Mouse (Mus musculus): ENCODE data around the gene Dusp3. TPM values are rescaled to one million over a fixed set of nuclear protein-coding genes. Genes with fewer than 3 reads are reported as not detected.

The Dusp3 gene
- polyA plus RNA-seq, 1 experiment from 2014 or later: 16.9 TPM

- no peak for ATAC-seq (ENCODE audit: insufficient read depth)
- Histone ChIP-seq H3K9ac (no peak overlapping the region), H3K27ac (ENCODE audit: low read depth) (no peak overlapping the region), H3K4me1 (ENCODE audit: insufficient read depth) (peaks cover 5% of the 10 kb centered on the region; the same call in 1 of the 2 replicates), H3K9me3 (ENCODE audit: low read depth, low read length) (no peaks in the 10 kb centered on the region), H3K27me3 (ENCODE audit: insufficient read depth, low read length) (no peaks in the 10 kb centered on the region), H3K4me2 (no peak overlapping the region), H3K4me3 (ENCODE audit: low read depth, low read length) (no peak overlapping the region), H3K36me3 (ENCODE audit: insufficient read depth) (no peaks in the 10 kb centered on the region)
- no peak for DNase-seq
- WGBS: 84% methylated on average over 4 of the region's 4 CpGs
- no peak for TF ChIP-seq CTCF (IDR thresholded peaks at IDR 0.05; ENCODE audit: low read depth)
Measured at GRCm38 (mm10) chr11:102024875-102025274, 38.1 kb upstream of the Dusp3 start.

DNA sequence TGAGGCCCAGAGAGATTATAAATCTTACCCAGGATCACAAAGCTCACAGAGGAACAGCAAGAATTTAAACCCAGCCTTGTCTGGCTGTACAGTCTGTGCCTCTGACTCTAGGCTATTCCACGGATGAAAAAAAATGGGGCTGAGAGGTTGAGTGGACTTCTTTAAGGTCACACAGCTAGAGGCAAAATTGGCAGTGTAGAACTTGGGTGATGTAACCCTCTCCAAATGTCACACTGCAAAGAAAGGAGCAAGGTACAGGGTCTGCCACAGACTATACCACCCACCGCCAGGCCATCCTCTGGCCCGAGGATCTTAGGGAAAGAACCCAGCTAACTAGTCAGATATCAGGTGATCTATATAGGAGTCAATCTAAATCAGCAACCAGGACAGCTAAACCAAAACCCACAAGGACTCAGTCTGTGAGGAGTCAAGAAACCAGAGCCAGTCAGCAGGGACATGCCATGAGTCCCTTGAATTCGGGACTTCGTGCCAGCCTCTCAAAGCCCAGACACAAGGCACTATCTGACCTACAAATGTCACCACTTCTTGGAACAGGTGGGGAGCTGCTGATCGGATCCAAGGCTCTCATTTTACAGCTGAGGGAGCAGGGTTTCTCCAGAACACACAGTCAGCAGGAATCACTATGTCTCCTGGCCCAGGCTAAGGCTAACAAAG, 37.4 kb upstream of the Dusp3 start:
- no peak for ATAC-seq (ENCODE audit: insufficient read depth)
- no peak for DNase-seq
- no peaks in the 10 kb centered on the region for H3K36me3 ChIP-seq (ENCODE audit: insufficient read depth)
- WGBS: 83% methylated on average over 6 of the region's 6 CpGs
- H3K27ac ChIP-seq (ENCODE audit: low read depth): no peak overlapping the region
- H3K4me2 ChIP-seq: no peak overlapping the region
- no peaks in the 10 kb centered on the region for H3K9me3 ChIP-seq (ENCODE audit: low read depth, low read length)
- H3K27me3 ChIP-seq (ENCODE audit: insufficient read depth, low read length): no peaks in the 10 kb centered on the region
- H3K9ac ChIP-seq: no peak overlapping the region
- no peak overlapping the region for H3K4me3 ChIP-seq (ENCODE audit: low read depth, low read length)
- TF ChIP-seq CTCF (IDR thresholded peaks at IDR 0.05; ENCODE audit: low read depth): no peak
- peaks cover 5% of the 10 kb centered on the region; the same call in 1 of the 2 replicates for H3K4me1 ChIP-seq (ENCODE audit: insufficient read depth)

- ATAC-seq (ENCODE audit: insufficient read depth): no peak
Measured at GRCm38 (mm10) chr11:102023406-102023805, 36.6 kb upstream of the Dusp3 start.

DNA sequence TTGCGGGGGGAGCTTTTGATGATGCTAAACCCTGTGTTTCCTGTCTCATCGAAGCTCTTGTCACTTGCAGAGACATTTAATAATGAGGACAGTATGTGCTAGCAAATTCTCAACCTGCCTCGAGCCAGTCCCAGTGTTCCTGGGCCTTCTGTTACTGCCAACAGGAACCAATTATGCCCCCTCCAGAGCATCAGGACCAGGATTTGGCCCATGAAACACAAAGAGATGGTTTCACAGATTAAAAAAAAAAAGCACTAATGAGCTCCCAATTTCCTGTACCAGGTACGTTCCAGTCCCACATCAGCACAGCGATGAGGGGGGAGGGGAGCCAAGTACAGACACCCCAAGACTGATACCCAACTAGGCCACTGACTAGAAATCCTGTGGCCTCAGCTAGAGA, 34.4 kb upstream of the Dusp3 start:
- WGBS: 79% methylated on average over 5 of the region's 5 CpGs
- Histone ChIP-seq H3K9ac (no peak overlapping the region), H3K27ac (ENCODE audit: low read depth) (no peak overlapping the region), H3K4me3 (ENCODE audit: low read depth, low read length) (no peak overlapping the region), H3K27me3 (ENCODE audit: insufficient read depth, low read length) (no peaks in the 10 kb centered on the region), H3K36me3 (ENCODE audit: insufficient read depth) (no peaks in the 10 kb centered on the region), H3K4me2 (no peak overlapping the region), H3K9me3 (ENCODE audit: low read depth, low read length) (no peaks in the 10 kb centered on the region), H3K4me1 (ENCODE audit: insufficient read depth) (peaks cover 2% of the 10 kb centered on the region; the same call in 1 of the 2 replicates)
- DNase-seq (no peak), ATAC-seq (ENCODE audit: insufficient read depth) (no peak)
- no peak for TF ChIP-seq CTCF (IDR thresholded peaks at IDR 0.05; ENCODE audit: low read depth)

More at GRCm38 (mm10) chr11:102023406-102023805, 36.6 kb upstream of the Dusp3 start:
- Histone ChIP-seq H3K27me3 (ENCODE audit: insufficient read depth, low read length) (no peaks in the 10 kb centered on the region), H3K27ac (ENCODE audit: low read depth) (no peak overlapping the region), H3K9ac (no peak overlapping the region), H3K4me1 (ENCODE audit: insufficient read depth) (peaks cover 5% of the 10 kb centered on the region; the same call in 1 of the 2 replicates), H3K36me3 (ENCODE audit: insufficient read depth) (no peaks in the 10 kb centered on the region), H3K9me3 (ENCODE audit: low read depth, low read length) (no peaks in the 10 kb centered on the region), H3K4me3 (ENCODE audit: low read depth, low read length) (no peak overlapping the region), H3K4me2 (no peak overlapping the region)
- DNase-seq: no peak
- WGBS: 73% methylated on average over 13 of the region's 13 CpGs
- TF ChIP-seq CTCF (IDR thresholded peaks at IDR 0.05; ENCODE audit: low read depth): no peak

- DNase-seq (no peak), ATAC-seq (ENCODE audit: insufficient read depth) (no peak)
- Histone ChIP-seq H3K4me1 (ENCODE audit: insufficient read depth) (no peaks in the 10 kb centered on the region), H3K4me3 (ENCODE audit: low read depth, low read length) (no peak overlapping the region), H3K9me3 (ENCODE audit: low read depth, low read length) (no peaks in the 10 kb centered on the region), H3K36me3 (ENCODE audit: insufficient read depth) (0 out of 2 replicates have a peak, but pooled peaks cover 4% of the 10 kb centered on the region), H3K27me3 (ENCODE audit: insufficient read depth, low read length) (no peaks in the 10 kb centered on the region), H3K4me2 (no peak overlapping the region), H3K9ac (no peak overlapping the region), H3K27ac (ENCODE audit: low read depth) (no peak overlapping the region)
- WGBS: 68% methylated on average over 9 of the region's 9 CpGs
- TF ChIP-seq CTCF (IDR thresholded peaks at IDR 0.05; ENCODE audit: low read depth): no peak
Measured at GRCm38 (mm10) chr11:102019736-102020135, 32.9 kb upstream of the Dusp3 start.

- WGBS: 89% methylated on average over 1 of the region's 1 CpGs
- no peak for TF ChIP-seq CTCF (IDR thresholded peaks at IDR 0.05; ENCODE audit: low read depth)
- Histone ChIP-seq H3K4me2 (no peak overlapping the region), H3K4me1 (ENCODE audit: insufficient read depth) (no peaks in the 10 kb centered on the region), H3K9me3 (ENCODE audit: low read depth, low read length) (no peaks in the 10 kb centered on the region), H3K27me3 (ENCODE audit: insufficient read depth, low read length) (no peaks in the 10 kb centered on the region), H3K36me3 (ENCODE audit: insufficient read depth) (0 out of 2 replicates have a peak, but pooled peaks cover 4% of the 10 kb centered on the region), H3K4me3 (ENCODE audit: low read depth, low read length) (no peak overlapping the region), H3K9ac (no peak overlapping the region), H3K27ac (ENCODE audit: low read depth) (no peak overlapping the region)
- no peak for DNase-seq
- no peak for ATAC-seq (ENCODE audit: insufficient read depth)
Measured at GRCm38 (mm10) chr11:102016136-102016535, 29.3 kb upstream of the Dusp3 start.

DNA sequence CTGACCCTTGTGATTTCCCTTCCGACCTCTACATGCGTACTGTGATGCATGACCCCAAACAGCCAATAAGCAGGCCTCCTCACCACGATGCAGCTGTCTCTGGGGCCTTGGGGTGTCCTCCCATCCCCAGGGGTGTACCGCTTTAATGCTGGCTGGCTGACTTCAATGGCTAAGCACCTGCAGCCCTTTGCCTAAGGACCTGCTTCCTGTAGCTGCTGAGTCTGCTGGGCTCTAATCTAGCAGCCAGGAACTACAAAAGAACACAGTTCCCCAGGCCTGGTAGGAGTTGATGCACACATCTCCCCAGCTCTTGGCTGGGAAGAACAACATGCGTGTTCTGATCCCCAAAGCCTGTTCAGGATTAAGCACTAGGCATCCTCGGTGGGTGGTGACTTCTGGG, 28.7 kb upstream of the Dusp3 start:
- Histone ChIP-seq H3K9ac (no peak overlapping the region), H3K4me1 (ENCODE audit: insufficient read depth) (no peaks in the 10 kb centered on the region), H3K36me3 (ENCODE audit: insufficient read depth) (0 out of 2 replicates have a peak, but pooled peaks cover 4% of the 10 kb centered on the region), H3K27me3 (ENCODE audit: insufficient read depth, low read length) (no peaks in the 10 kb centered on the region), H3K9me3 (ENCODE audit: low read depth, low read length) (no peaks in the 10 kb centered on the region), H3K4me3 (ENCODE audit: low read depth, low read length) (no peak overlapping the region), H3K27ac (ENCODE audit: low read depth) (no peak overlapping the region), H3K4me2 (no peak overlapping the region)
- TF ChIP-seq CTCF (IDR thresholded peaks at IDR 0.05; ENCODE audit: low read depth): no peak
- ATAC-seq (ENCODE audit: insufficient read depth): no peak
- DNase-seq: no peak
- WGBS: 70% methylated on average over 6 of the region's 6 CpGs

All from lung, embryonic 14.5 days (tissue).